In the genomic region with DNA sequence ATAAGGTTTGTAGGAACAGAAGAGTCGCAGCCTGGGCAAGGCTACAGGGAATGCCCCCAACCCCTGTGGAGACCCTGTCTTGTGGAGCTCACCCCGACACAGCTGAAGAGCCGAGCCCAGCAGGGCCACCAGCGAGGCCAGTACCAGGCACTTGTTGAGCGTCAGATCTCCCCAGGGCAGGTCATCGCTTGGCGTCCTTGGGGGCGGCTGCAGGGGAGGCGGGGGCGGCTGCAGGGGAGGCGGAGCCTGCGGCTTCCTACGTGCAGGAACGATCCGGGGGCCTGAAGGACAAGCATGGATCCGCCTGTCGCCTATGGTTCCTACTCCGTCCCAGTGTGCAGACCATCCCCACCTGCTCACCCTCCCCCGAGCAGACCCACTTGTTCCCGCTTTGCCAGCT, we compare ENCODE assay signal across 10 mouse cellular contexts. TPM values are rescaled to one million over a fixed set of nuclear protein-coding genes. Genes with fewer than 3 reads are reported as not detected.
DNase-seq lines count a peak whose midpoint lies in the region; ATAC-seq and TF ChIP-seq lines count a peak whose summit lies in the region.
"Had no signal": no experiment of that assay in that cellular context is flagged by ENCODE, and none has a peak within 500 bp of the region (broad histone marks: within the 10 kb centered on the region; RNA-seq: fewer than 3 reads in every experiment).

No protein-coding gene starts in this region.

- H3K27ac ChIP-seq in kidney, embryonic 14.5 days (ENCODE audit: low read depth, low read length), result no peak overlapping the region
- H3K27ac ChIP-seq in kidney, adult 2 months (ENCODE audit: insufficient read depth, low read depth, low read length), result no peak overlapping the region
- H3K27ac ChIP-seq in liver, embryonic 15.5 days (replicated peaks), result no peak overlapping the region

- no peak for TF ChIP-seq POLR2A in kidney, adult 2 months (IDR thresholded peaks at IDR 0.05; ENCODE audit: low read depth, low read length)

- H3K4me1 ChIP-seq in kidney, embryonic 14.5 days (ENCODE audit: control insufficient read depth, insufficient read depth, low read length), result peaks cover 42% of the 10 kb centered on the region
- H3K4me1 ChIP-seq in kidney, adult 2 months (ENCODE audit: control insufficient read depth, insufficient read depth, low read length), result peaks cover 6% of the 10 kb centered on the region; the same call in 1 of the 2 replicates
- H3K4me1 ChIP-seq in liver, embryonic 15.5 days (replicated peaks), result peaks cover 48% of the 10 kb centered on the region

- no peak for ATAC-seq in kidney, embryonic 14.5 days (ENCODE audit: low FRiP score, low TSS enrichment)
- ATAC-seq in liver, embryonic 15.5 days (ENCODE audit: insufficient read depth), result no peak
- ATAC-seq in erythroid progenitor cell, adult 5-6 weeks (replicated peaks; ENCODE audit: low FRiP score, poor library complexity, severe bottlenecking), result no peak

- peaks cover 14% of the 10 kb centered on the region for H3K27me3 ChIP-seq in kidney, embryonic 14.5 days (ENCODE audit: control insufficient read depth, insufficient read depth, low read length)
- no peaks in the 10 kb centered on the region for H3K27me3 ChIP-seq in kidney, adult 2 months (replicated peaks; ENCODE audit: control insufficient read depth, insufficient read depth, low read length)
- peaks cover 82% of the 10 kb centered on the region for H3K27me3 ChIP-seq in liver, embryonic 15.5 days

- DNase-seq in adrenal gland, adult 2 months, result peak; percentile 86
- DNase-seq in adrenal gland, postnatal 4 days (ENCODE audit: low spot score in 2 of 2), result no peak
- DNase-seq in kidney, adult 2 months, result no peak
- DNase-seq in retina, postnatal 1 day, result peak; percentile 40
- DNase-seq in retina, embryonic 14.5 days (ENCODE audit: low spot score), result no peak
- DNase-seq: cerebellum, adult 11 months had no signal

- H3K9ac ChIP-seq in kidney, embryonic 14.5 days (ENCODE audit: low read depth, low read length), result peak overlapping the region; percentile 40; the same call in 1 of the 2 replicates
- no peak overlapping the region for H3K9ac ChIP-seq in liver, embryonic 15.5 days

- H3K9me3 ChIP-seq in kidney, embryonic 14.5 days (ENCODE audit: control insufficient read depth, low read length), result no peaks in the 10 kb centered on the region
- no peaks in the 10 kb centered on the region for H3K9me3 ChIP-seq in liver, embryonic 15.5 days (replicated peaks)

- 3% methylated on average over 20 of the region's 20 CpGs for WGBS in kidney, embryonic 14.5 days
- WGBS in kidney, adult 2 months, result 13% methylated on average over 20 of the region's 20 CpGs
- 9% methylated on average over 20 of the region's 20 CpGs for whole genome bisulfite sequencing in liver, embryonic 15.5 days (ENCODE audit: insufficient replicate concordance)

- peak overlapping the region; percentile 2; the same call in 1 of the 2 replicates for H3K4me3 ChIP-seq in kidney, embryonic 14.5 days (ENCODE audit: low read length)
- no peak overlapping the region for H3K4me3 ChIP-seq in kidney, adult 2 months (ENCODE audit: insufficient read depth, low read depth, low read length)
- no peak overlapping the region for H3K4me3 ChIP-seq in liver, embryonic 15.5 days (replicated peaks)

- no peak for TF ChIP-seq CTCF in kidney, adult 2 months (conservative IDR thresholded peaks at IDR 0.05; ENCODE audit: insufficient read depth, insufficient read length, low read depth, low read length)

- no peaks in the 10 kb centered on the region; the same call in 1 of the 2 replicates for H3K36me3 ChIP-seq in kidney, embryonic 14.5 days (ENCODE audit: control insufficient read depth, insufficient read depth, low read length)
- no peaks in the 10 kb centered on the region for H3K36me3 ChIP-seq in kidney, adult 2 months (ENCODE audit: control insufficient read depth, insufficient read depth, low read length)
- peaks cover 4% of the 10 kb centered on the region for H3K36me3 ChIP-seq in liver, embryonic 15.5 days (replicated peaks)

- H3K4me2 ChIP-seq in kidney, embryonic 14.5 days (replicated peaks; ENCODE audit: low read depth, low read length), result peak overlapping the region; percentile 33
- H3K4me2 ChIP-seq in liver, embryonic 15.5 days, result peak overlapping the region; percentile 18; the same call in 1 of the 2 replicates

RNA-seq across cellular contexts. Expression of a gene that starts 3.2 kb away (rescaled TPM):
- 10 to 100 TPM in 1 of 2 experiments, 1 to 10 TPM in 1; 2.3 to 18.5 TPM for total RNA-seq in adrenal gland, adult 2 months (2021)
- 4.2 and 4.9 TPM in 2 replicates for polyA plus RNA-seq in adrenal gland, adult 2 months (2012; rRNA removed)
- 10 to 100 TPM; 12.7 to 18.4 TPM for total RNA-seq in adrenal gland, postnatal 4 days (2021)
- polyA plus RNA-seq in kidney, embryonic 14.5 days (2014; fragmentation: Nextera tagmentation; extraction: Ambion mirVana), result 4.4 and 5.2 TPM in 2 replicates
- polyA plus RNA-seq in kidney, adult 2 months (2012; rRNA removed), result 0.20 and 3.2 TPM in 2 replicates
- 0.97 and 1.3 TPM in 2 replicates for polyA plus RNA-seq in liver, embryonic 15.5 days (2015; fragmentation: Nextera tagmentation; extraction: Ambion mirVana)
- not detected in 2 replicates for total RNA-seq in erythroid progenitor cell, adult 5-6 weeks (2015; ENCODE audit: low replicate concordance)
- not detected in 2 replicates for total RNA-seq in erythroid progenitor cell, adult 5-6 weeks (2017; ENCODE audit: low replicate concordance)
- total RNA-seq: midbrain, postnatal 0 days had no signal

RNA-seq across cellular contexts. Expression of a gene that starts 5.0 kb away (rescaled TPM):
- under 1 TPM; 0.73 to 0.95 TPM for total RNA-seq in adrenal gland, adult 2 months (2021)
- polyA plus RNA-seq in adrenal gland, adult 2 months (2012; rRNA removed), result 1.7 and 2.1 TPM in 2 replicates
- total RNA-seq in adrenal gland, postnatal 4 days (2021), result 1 to 10 TPM in 1 of 2 experiments, under 1 TPM in 1; 0.79 to 1.1 TPM
- polyA plus RNA-seq in kidney, embryonic 14.5 days (2014; fragmentation: Nextera tagmentation; extraction: Ambion mirVana), result not detected in 2 replicates
- polyA plus RNA-seq in kidney, adult 2 months (2012; rRNA removed), result 0.17 and 0.23 TPM in 2 replicates
- polyA plus RNA-seq in liver, embryonic 15.5 days (2015; fragmentation: Nextera tagmentation; extraction: Ambion mirVana), result 0.10 and 0.12 TPM in 2 replicates
- not detected in 2 replicates for total RNA-seq in erythroid progenitor cell, adult 5-6 weeks (2015; ENCODE audit: low replicate concordance)
- total RNA-seq in erythroid progenitor cell, adult 5-6 weeks (2017; ENCODE audit: low replicate concordance), result not detected in 2 replicates
- polyA plus RNA-seq: midbrain, postnatal 0 days had no signal

RNA-seq across cellular contexts. Expression of a gene that starts 11.7 kb away (rescaled TPM):
- total RNA-seq in adrenal gland, adult 2 months (2021), result 10 to 100 TPM; 72.2 to 83.6 TPM
- 81.1 and 102 TPM in 2 replicates for polyA plus RNA-seq in adrenal gland, adult 2 months (2012; rRNA removed)
- total RNA-seq in adrenal gland, postnatal 4 days (2021), result 100 to 1,000 TPM in 1 of 2 experiments, 10 to 100 TPM in 1; 93.7 to 105 TPM
- 121 and 126 TPM in 2 replicates for polyA plus RNA-seq in kidney, embryonic 14.5 days (2014; fragmentation: Nextera tagmentation; extraction: Ambion mirVana)
- polyA plus RNA-seq in kidney, adult 2 months (2012; rRNA removed), result 36.9 and 39.3 TPM in 2 replicates
- polyA plus RNA-seq in liver, embryonic 15.5 days (2015; fragmentation: Nextera tagmentation; extraction: Ambion mirVana), result 73.6 and 83.0 TPM in 2 replicates
- 71.0 and 81.7 TPM in 2 replicates for total RNA-seq in erythroid progenitor cell, adult 5-6 weeks (2015; ENCODE audit: low replicate concordance)
- 18.9 and 38.1 TPM in 2 replicates for total RNA-seq in erythroid progenitor cell, adult 5-6 weeks (2017; ENCODE audit: low replicate concordance)

RNA-seq across cellular contexts. Expression of a gene that starts 12.1 kb away (rescaled TPM):
- total RNA-seq in adrenal gland, adult 2 months (2021), result 10 to 100 TPM; 53.6 to 58.7 TPM
- polyA plus RNA-seq in adrenal gland, adult 2 months (2012; rRNA removed), result 103 and 104 TPM in 2 replicates
- total RNA-seq in adrenal gland, postnatal 4 days (2021), result 10 to 100 TPM; 79.5 to 79.9 TPM
- 101 and 102 TPM in 2 replicates for polyA plus RNA-seq in kidney, embryonic 14.5 days (2014; fragmentation: Nextera tagmentation; extraction: Ambion mirVana)
- polyA plus RNA-seq in kidney, adult 2 months (2012; rRNA removed), result 22.6 and 23.1 TPM in 2 replicates
- 31.3 and 32.8 TPM in 2 replicates for polyA plus RNA-seq in liver, embryonic 15.5 days (2015; fragmentation: Nextera tagmentation; extraction: Ambion mirVana)
- 34.2 and 48.6 TPM in 2 replicates for total RNA-seq in erythroid progenitor cell, adult 5-6 weeks (2015; ENCODE audit: low replicate concordance)
- total RNA-seq in erythroid progenitor cell, adult 5-6 weeks (2017; ENCODE audit: low replicate concordance), result 16.8 and 18.1 TPM in 2 replicates

RNA-seq across cellular contexts. Expression of a gene that starts 16.4 kb away (rescaled TPM):
- total RNA-seq in adrenal gland, adult 2 months (2021), result 100 to 1,000 TPM; 780 to 923 TPM
- polyA plus RNA-seq in adrenal gland, adult 2 months (2012; rRNA removed), result 1,168 and 1,414 TPM in 2 replicates
- total RNA-seq in adrenal gland, postnatal 4 days (2021), result 100 to 1,000 TPM; 668 to 717 TPM
- polyA plus RNA-seq in kidney, embryonic 14.5 days (2014; fragmentation: Nextera tagmentation; extraction: Ambion mirVana), result 1,867 and 1,944 TPM in 2 replicates
- polyA plus RNA-seq in kidney, adult 2 months (2012; rRNA removed), result 1,045 and 1,074 TPM in 2 replicates
- polyA plus RNA-seq in liver, embryonic 15.5 days (2015; fragmentation: Nextera tagmentation; extraction: Ambion mirVana), result 1,470 and 1,719 TPM in 2 replicates
- total RNA-seq in erythroid progenitor cell, adult 5-6 weeks (2015; ENCODE audit: low replicate concordance), result 1,470 and 1,566 TPM in 2 replicates
- 158 and 259 TPM in 2 replicates for total RNA-seq in erythroid progenitor cell, adult 5-6 weeks (2017; ENCODE audit: low replicate concordance)

Comparison
In these comparisons a context has a peak if more than half of its experiments do, and no peak if none do; other contexts are left out.
1. DNase-seq: peak in adrenal gland, adult 2 months (single experiment) and retina, postnatal 1 day (single experiment); none in adrenal gland, postnatal 4 days (0 of 2), kidney, adult 2 months (single experiment) and retina, embryonic 14.5 days (single experiment).